Mouse (Mus musculus) urinary bladder, postnatal 36 days (tissue): ENCODE measurements around the gene Zfp622.

Experiments
- DNase-seq, 2 experiments: peaks; one replicate each; pipeline ENCODE4 v3.0.0; 2022; ENCODE audit warnings: low spot score in 2 of 2, mixed read lengths in 1 of 2

Zfp622 gene

GRCm38 (mm10) chr15:25984067-25984733 is at the start of gene Zfp622:
Zfp622 (plus strand) TSS chr15:25984366.
- peak; percentile 89 to 95 for DNase-seq

GRCm38 (mm10) chr15:25934411-25934810 is 49.8 kb upstream of the Zfp622 start:
- DNase-seq: no peak

GRCm38 (mm10) chr15:25938496-25938895 is 45.7 kb upstream of the Zfp622 start:
- DNase-seq: no peak

GRCm38 (mm10) chr15:25940397-25941377 is 43.5 kb upstream of the Zfp622 start:
- DNase-seq: peak in 1 of 2 experiments; percentile 42

GRCm38 (mm10) chr15:25941514-25941913 is 42.7 kb upstream of the Zfp622 start:
- DNase-seq: no peak

- no peak for DNase-seq
Measured at GRCm38 (mm10) chr15:25942415-25942814, 41.8 kb upstream of the Zfp622 start.

GRCm38 (mm10) chr15:25943386-25944137 is 40.6 kb upstream of the Zfp622 start:
- DNase-seq: no peak

GRCm38 (mm10) chr15:25945224-25945623 is 38.9 kb upstream of the Zfp622 start:
- no peak for DNase-seq

GRCm38 (mm10) chr15:25946482-25946881 is 37.7 kb upstream of the Zfp622 start:
- DNase-seq: no peak

GRCm38 (mm10) chr15:25947383-25947782 is 36.8 kb upstream of the Zfp622 start:
- no peak for DNase-seq

- no peak for DNase-seq
Measured at GRCm38 (mm10) chr15:25948257-25949223, 35.6 kb upstream of the Zfp622 start.

- no peak for DNase-seq
Measured at GRCm38 (mm10) chr15:25949696-25950095, 34.5 kb upstream of the Zfp622 start.

- no peak for DNase-seq
Measured at GRCm38 (mm10) chr15:25950584-25950983, 33.6 kb upstream of the Zfp622 start.

- DNase-seq: no peak
Measured at GRCm38 (mm10) chr15:25951037-25951436, 33.1 kb upstream of the Zfp622 start.

GRCm38 (mm10) chr15:25956001-25956400 is 28.2 kb upstream of the Zfp622 start:
- DNase-seq: no peak

GRCm38 (mm10) chr15:25956422-25957117 is 27.6 kb upstream of the Zfp622 start:
- DNase-seq: no peak

- DNase-seq: no peak
Measured at GRCm38 (mm10) chr15:25957651-25958050, 26.5 kb upstream of the Zfp622 start.

- DNase-seq: no peak
Measured at GRCm38 (mm10) chr15:25959375-25959774, 24.8 kb upstream of the Zfp622 start.

GRCm38 (mm10) chr15:25960231-25960630 is 23.9 kb upstream of the Zfp622 start:
- no peak for DNase-seq

- no peak for DNase-seq
Measured at GRCm38 (mm10) chr15:25966220-25966774, 17.9 kb upstream of the Zfp622 start.
